Mouse (Mus musculus) adrenal gland, postnatal 0 days (tissue): ENCODE results near the gene Hbp1. TPM values are rescaled to one million over a fixed set of nuclear protein-coding genes. Genes with fewer than 3 reads are reported as not detected.

Source experiments
- polyA plus RNA-seq: library from polyadenylated mRNA; unstranded; fragments of >200 nt; fragmentation: Nextera tagmentation; extraction: Ambion mirVana; gene quantifications from 2 replicates; pipeline ENCODE4 v1.2.1, GENCODE M21; 2015

The Hbp1 gene
- 163 and 200 TPM in 2 replicates for polyA plus RNA-seq

GRCm38 (mm10) chr12:31949759-31950658, at the start of gene Hbp1:
Hbp1 (minus strand) TSS chr12:31950535.

Other genes starting within 250 kb of the Hbp1 start
- gene Gpr22, start 236.6 kb downstream of the Hbp1 start, polyA plus RNA-seq = 10.6 and 11.1 TPM in 2 replicates
- 48.6 and 102 TPM in 2 replicates for gene Prkar2b, start 110.8 kb upstream of the Hbp1 start, polyA plus RNA-seq